Mouse (Mus musculus) megakaryocyte-erythroid progenitor cell, adult 5-6 weeks (primary cell): ENCODE results near the gene Ssr1. TPM values are rescaled to one million over a fixed set of nuclear protein-coding genes. Genes with fewer than 3 reads are reported as not detected.
A peak's percentile ranks its signal among the peaks of the same experiment; 100 is the strongest.

Experiments used
- ATAC-seq: replicated peaks from 2 replicates; pipeline ENCODE4 v1.8.0; 2016; ENCODE audit warnings: mild to moderate bottlenecking, inconsistent platforms; ENCODE audit not compliant: severe bottlenecking, poor library complexity, low FRiP score, low TSS enrichment
- total RNA-seq, 2 experiments: library from RNA; stranded (forward) in 1 of 2; stranded (reverse) in 1 of 2; fragments of 200-1000, 215-1000 nt in 1 of 2; fragments of >200 nt in 1 of 2; fragmentation: Nextera tagmentation in 1 of 2; gene quantifications; 2 replicates each; pipeline ENCODE4 v1.2.3; 2014 to 2017

Gene Ssr1
- total RNA-seq (2014; fragmentation: Nextera tagmentation), result 58.6 and 105 TPM in 2 replicates
- 104 and 158 TPM in 2 replicates for total RNA-seq (2017)

DNA sequence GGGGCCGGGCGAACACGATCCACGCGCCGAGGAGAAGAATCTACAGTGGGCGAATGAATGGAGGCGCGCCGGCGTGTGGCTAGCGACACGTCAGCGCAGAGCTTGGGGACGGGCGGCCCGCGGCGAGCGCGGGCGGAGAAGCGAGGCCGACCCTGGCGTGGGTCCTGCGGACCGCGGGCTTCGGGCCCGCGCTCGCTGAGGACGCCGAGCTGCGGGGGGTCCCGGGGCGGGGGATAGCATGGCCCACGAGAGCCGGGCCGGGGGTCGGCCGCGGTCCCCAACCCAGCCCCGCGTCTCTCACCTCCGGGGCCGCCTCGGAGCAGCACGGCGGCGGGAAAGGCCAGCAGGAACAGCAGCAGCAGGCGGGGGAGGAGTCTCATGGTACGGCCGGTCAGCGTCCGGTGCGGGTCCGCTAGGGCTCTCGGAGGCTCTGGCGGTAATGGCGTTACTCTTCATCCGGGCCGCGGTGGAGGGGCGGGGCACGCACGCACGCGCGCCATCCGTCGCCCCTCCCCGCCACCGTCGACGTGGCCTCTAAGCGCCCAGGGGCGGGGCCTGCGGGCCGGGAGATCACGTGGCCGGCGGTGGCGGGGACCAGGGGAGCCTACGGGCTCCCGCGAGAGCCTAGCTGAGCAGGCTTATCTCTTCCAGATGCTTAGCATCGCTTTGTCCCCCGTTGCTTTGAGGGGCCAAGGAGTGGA, at the start of gene Ssr1:
TSS of gene Ssr1 (minus strand) at position 514 of the 701 bp plus-strand sequence.
- peak; percentile 95 for ATAC-seq

DNA sequence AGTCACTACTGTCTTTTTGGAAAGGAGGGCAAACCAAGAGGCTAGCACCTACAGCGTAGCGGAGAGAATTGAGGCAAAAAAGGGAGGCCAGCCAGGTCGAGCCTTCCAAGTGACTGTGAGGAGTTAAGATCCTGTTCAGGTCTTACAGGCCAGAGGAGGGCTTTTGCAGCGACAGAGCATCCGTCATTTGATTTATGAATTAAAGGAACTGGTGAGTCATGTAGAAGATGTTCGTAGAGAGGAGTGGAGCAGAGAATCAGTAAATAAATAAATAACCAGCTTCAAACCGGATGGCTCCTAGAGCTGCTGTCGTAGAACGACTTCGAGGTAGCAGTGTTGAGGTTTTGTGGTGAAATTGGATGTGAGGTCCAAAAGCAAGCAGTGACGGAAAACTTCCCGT, 43.8 kb upstream of the Ssr1 start:
- ATAC-seq, result no peak

- ATAC-seq, result peak; percentile 93
These were observed 43.1 kb upstream of the Ssr1 start, which contains the start of gene Cage1 for GRCm38 (mm10) chr13:38037044-38037687. TSS of gene Cage1 (minus strand) at chr13:38037069.

- ATAC-seq, result peak; percentile 75; the same call in 1 of the 2 replicates
These were observed 42.5 kb upstream of the Ssr1 start, which contains the start of gene Riok1 for GRCm38 (mm10) chr13:38036343-38037043. TSS of gene Riok1 (plus strand) at chr13:38036995.

GRCm38 (mm10) chr13:38028407-38028806, 34.4 kb upstream of the Ssr1 start:
- no peak for ATAC-seq

DNA sequence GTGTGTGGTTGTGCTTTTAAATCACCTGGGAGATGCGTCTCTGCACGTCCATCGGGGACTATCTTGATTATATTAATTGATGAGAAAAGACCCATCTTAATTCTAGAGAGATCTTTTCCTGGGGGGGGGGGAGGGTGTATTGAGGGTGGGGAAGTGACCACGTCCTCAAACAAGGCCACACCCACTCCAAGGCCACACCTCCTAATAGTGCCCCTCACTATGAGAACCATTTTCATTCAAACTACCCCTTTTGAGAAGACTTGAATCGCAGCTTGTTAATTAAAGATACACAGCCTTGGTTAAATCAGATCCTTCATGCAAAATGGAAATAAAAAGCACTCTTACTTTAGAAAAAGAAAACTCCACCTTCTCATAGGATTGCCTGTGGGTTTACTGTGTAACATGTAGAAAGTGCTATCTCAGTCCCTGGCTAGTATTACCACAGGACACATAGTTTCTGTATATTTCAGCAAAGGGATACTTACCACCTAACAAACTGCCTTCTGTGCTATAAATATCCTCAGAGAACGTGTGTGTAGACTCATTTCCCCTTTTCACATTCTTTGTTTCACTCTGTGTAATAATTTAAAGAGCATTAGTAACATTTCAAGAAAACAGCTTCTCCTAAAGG, 33.7 kb upstream of the Ssr1 start:
- ATAC-seq, result no peak

DNA sequence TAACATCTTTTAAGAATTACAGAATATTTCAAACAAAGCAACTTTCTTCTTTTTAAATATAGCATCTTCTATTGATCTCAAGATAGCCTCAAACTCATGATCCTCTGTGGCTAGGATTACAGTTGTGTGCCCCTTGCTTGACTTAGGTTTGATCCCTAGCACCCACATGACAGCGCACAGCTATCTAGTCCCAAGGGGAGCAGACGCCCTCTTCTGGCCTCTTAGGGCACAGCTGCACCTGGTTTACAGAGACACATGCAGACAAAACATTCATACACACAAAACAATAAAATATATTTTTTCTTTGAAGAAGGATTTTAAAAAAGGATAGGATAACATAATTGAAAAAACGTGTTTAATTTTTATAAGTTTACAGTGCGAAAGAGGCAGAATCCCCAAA, 31.9 kb upstream of the Ssr1 start:
- no peak for ATAC-seq

DNA sequence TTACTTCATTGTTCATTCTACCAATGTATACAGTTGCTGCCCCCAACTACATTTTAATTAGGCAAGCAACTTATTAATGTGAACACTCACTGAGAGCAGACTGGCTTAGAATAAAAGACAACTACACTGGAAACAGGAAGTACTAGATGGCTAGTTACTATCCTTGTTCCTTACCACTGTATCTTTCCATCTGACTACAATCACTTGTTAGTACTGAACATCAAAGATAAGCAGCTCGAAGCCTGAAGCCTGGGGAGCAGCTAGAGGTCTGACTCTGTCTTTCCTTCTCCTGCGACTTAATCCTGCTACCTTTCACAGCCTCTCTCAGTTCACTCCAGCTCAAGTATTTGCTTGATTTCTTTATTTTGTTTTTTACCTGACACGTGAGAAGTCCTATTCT, 24.8 kb upstream of the Ssr1 start:
- ATAC-seq, result no peak

GRCm38 (mm10) chr13:38015591-38015990, 21.6 kb upstream of the Ssr1 start:
- ATAC-seq, result no peak

DNA sequence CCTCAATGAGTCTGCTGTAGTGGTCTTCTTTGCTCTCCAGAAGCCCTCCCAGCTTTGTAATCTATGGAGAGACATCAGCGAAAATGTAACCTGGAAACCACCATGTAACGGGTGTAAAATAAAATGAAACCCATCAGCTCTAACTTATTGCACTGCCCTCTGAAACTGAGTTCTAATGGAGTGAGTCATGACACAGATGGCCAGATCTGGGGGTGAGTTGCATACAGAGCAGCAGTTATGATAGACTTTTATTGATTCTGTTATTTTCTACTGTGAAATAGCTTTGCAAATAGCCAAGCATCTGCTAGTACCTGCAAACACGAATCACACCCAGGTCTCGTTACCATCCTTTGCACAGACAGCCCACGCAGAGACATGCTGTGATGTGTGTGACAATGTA, 18.4 kb upstream of the Ssr1 start:
- ATAC-seq, result no peak

DNA sequence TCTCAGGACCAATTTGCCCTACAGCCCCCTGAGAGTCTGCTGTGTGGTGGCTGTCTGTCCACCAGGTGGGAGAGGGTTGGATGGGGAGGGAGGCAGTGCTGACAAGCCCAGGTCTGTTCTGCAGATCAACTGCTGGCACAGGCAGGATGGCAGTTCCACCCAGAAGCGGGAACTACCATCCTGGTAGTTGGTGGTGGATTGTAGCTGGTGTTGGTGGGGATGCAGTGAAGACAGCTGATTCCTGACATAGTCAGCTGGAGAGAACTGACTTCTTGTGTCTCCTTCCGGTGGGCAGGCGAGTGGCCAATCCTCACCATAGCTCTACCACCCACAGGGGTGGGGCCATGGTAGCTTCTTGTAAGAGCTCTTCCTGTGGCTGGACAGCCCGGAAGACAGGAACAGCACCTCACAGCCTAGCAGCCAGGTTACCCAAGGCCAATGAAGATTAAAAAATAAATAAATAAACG, 16.5 kb upstream of the Ssr1 start:
- ATAC-seq, result peak; percentile 78

GRCm38 (mm10) chr13:38009721-38010408, 15.8 kb upstream of the Ssr1 start:
- ATAC-seq, result peak; percentile 98

DNA sequence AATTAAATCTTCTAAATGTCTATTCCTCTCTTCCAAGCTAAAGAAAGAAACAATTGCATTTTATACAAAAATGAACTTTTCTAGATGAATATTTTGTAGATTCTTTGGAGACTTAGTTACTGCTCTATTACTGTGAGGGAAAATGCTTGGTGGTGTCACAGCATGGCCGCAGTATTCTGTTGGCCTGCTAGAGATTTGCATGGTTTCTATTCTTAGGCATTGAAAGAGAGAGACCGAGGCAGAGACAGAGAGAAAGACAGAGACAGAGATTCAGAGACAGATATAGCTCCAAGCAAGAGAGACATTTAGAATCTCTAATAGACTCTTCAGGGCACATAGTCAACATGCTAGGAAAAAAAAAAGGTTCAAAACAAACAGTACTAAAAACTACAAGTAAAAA, 14.0 kb upstream of the Ssr1 start:
- ATAC-seq, result no peak

DNA sequence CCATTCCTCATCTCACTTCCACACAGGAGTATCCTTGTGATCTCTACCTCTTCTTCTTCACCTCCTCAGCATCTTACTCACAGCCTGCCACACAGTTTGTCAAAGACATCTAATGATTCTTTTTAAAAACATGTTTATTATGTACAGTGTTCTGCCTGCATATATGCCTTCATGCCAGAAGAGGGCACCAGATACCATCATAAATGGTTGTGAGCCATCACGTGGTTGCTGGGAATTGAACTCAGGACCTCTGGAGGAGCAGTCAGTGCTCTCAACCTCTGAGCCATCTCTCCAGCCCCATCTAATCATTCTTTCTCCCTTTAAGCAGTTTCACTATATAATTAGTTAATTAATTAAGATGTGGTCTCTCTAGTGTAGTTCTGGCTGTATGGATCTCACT, 8.4 kb upstream of the Ssr1 start:
- no peak for ATAC-seq

DNA sequence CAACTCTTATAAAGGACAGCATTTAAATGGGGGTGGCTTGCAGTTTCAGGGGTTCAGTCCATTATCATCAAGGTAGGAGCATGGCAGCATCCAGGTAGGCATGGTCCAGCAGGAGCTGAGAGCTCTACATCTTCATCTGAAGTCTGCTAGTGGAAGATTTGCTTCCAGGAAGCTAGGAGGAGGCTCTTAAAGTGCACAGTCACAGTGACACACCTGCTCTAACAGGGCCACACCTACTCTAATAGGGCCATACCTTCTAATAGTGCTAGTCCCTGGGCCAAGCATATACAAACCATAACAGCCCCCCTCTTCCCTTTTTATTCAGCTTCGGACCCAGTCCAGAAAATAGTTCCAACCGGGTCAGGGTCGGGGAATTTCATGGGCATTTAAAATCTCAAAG, 5.7 kb upstream of the Ssr1 start:
- ATAC-seq, result no peak

- ATAC-seq, result no peak
These were observed 360 bp upstream of the Ssr1 start for GRCm38 (mm10) chr13:37994405-37994749.

- no peak for ATAC-seq
These were observed 677 bp downstream of the Ssr1 start for GRCm38 (mm10) chr13:37993376-37993703.

GRCm38 (mm10) chr13:37992638-37993371, 1.2 kb downstream of the Ssr1 start:
- peak; percentile 48; the same call in 1 of the 2 replicates for ATAC-seq

DNA sequence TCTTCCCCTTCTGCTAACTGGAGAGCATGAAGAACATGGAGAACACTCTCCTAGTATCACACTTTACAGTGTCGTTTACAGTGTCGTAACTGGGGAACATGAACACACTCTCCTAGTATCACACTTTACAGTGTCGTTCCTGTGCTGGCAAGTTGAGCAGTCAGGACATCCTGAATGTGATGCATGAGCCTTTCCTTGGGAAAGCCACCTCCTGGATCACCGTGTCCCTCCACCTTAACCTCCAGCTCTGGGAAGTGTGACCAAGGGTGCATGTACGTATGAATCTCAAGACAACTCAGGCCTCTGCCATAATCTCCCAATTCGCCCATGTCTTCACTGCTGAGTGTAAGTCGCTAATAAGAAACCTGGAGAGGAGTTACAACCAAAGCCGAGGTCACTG, 4.3 kb downstream of the Ssr1 start:
- no peak for ATAC-seq
